Mouse (Mus musculus) spleen, adult 2 months (tissue): ENCODE measurements at regions not wholly inside any gene's neighbourhood (a gene's known extent, or its start where the extent isn't known, plus 50 kb on each side); places are given as distances from the start of the nearest gene placed in this dataset.

Experiments used
- DNase-seq, 2 experiments: peaks; one replicate each; pipeline versions ENCODE4 v3.0.0 to v3.0.0-alpha.2; 2012 to 2021; ENCODE audit warnings: low spot score in 2 of 2, low read depth in 1 of 2
- H3K27ac ChIP-seq: fragments of 200-500 bp; 2 replicates; pipeline ENCODE4 v1.5.1; 2012; ENCODE audit warnings: low read length, inconsistent platforms; ENCODE audit not compliant: insufficient read depth
- H3K27me3 ChIP-seq: fragments of 200-500 bp; 2 replicates; pipeline ENCODE4 v1.6.1; 2012; ENCODE audit warnings: mild to moderate bottlenecking, moderate library complexity, low read length, inconsistent platforms; ENCODE audit not compliant: control insufficient read depth, insufficient read depth
- H3K36me3 ChIP-seq: fragments of 200-500 bp; 2 replicates; pipeline ENCODE4 v1.6.1; 2012; ENCODE audit warnings: mild to moderate bottlenecking, low read length, inconsistent platforms; ENCODE audit not compliant: control insufficient read depth, insufficient read depth
- H3K4me1 ChIP-seq: fragments of 200-500 bp; 2 replicates; pipeline ENCODE4 v1.6.1; 2011; ENCODE audit warnings: inconsistent platforms; ENCODE audit not compliant: control insufficient read depth, insufficient read depth, insufficient read length
- H3K4me3 ChIP-seq: fragments of 200-500 bp; 2 replicates; pipeline ENCODE4 v1.5.1; 2011; ENCODE audit warnings: mild to moderate bottlenecking, inconsistent platforms; ENCODE audit not compliant: insufficient read depth, insufficient read length; ENCODE audit errors: extremely low read depth
- CTCF ChIP-seq: fragments of 200-500 bp; IDR thresholded peaks from 2 replicates; pipeline ENCODE4 v1.5.1; 2011; ENCODE audit warnings: mild to moderate bottlenecking, inconsistent platforms; ENCODE audit not compliant: insufficient read depth, insufficient read length, insufficient replicate concordance; ENCODE audit errors: extremely low read depth
- POLR2A ChIP-seq: fragments of 200-500 bp; IDR thresholded peaks from 2 replicates; pipeline ENCODE4 v1.6.1; 2011; ENCODE audit warnings: low read depth, low read length, inconsistent platforms
- WGBS: fragments of 180-500 bp; shearing (Covaris S2); methylation state at CpG from one replicate; pipeline ENCODE4 v1.1.7; 2018; 5-methylcytosine and 5-hydroxymethylcytosine counted together

- TF ChIP-seq CTCF (no peak), POLR2A (no peak)
- WGBS = 54% methylated on average over 5 of the region's 5 CpGs
- Histone ChIP-seq H3K4me3 (no peak overlapping the region), H3K4me1 (no peaks in the 10 kb centered on the region), H3K36me3 (no peaks in the 10 kb centered on the region), H3K27ac (no peak overlapping the region), H3K27me3 (no peaks in the 10 kb centered on the region)
- no peak for DNase-seq
Observed at GRCm38 (mm10) chr15:68695041-68695650, 2194.4 kb upstream of the Lrrc6 start.

DNA sequence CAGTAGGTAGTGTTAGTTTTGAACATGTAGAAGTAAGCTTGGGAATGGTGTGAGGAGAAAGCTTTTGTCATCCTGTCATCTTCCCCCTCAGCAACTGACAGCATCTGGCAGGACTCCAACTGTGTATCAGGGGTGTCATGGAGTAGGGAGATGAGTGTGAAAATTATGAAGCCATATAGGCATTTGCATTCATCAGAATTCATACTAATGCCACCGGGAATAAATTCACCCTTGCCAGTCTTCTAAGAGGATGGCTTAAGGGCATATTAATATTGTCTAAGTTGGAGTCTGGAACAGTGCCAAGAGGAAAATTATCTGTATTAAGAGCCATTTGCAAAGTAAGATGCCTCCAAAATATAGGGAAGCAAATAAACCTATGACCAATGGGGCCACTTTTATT lies 2166.8 kb upstream of the Lrrc6 start:
- no peaks in the 10 kb centered on the region for H3K4me1 ChIP-seq
- H3K27me3 ChIP-seq = no peaks in the 10 kb centered on the region
- H3K27ac ChIP-seq = no peak overlapping the region
- no peak overlapping the region for H3K4me3 ChIP-seq
- WGBS = 88% methylated on average over 1 of the region's 1 CpGs
- no peak for TF ChIP-seq POLR2A
- TF ChIP-seq CTCF = no peak
- no peak for DNase-seq
- no peaks in the 10 kb centered on the region for H3K36me3 ChIP-seq

DNA sequence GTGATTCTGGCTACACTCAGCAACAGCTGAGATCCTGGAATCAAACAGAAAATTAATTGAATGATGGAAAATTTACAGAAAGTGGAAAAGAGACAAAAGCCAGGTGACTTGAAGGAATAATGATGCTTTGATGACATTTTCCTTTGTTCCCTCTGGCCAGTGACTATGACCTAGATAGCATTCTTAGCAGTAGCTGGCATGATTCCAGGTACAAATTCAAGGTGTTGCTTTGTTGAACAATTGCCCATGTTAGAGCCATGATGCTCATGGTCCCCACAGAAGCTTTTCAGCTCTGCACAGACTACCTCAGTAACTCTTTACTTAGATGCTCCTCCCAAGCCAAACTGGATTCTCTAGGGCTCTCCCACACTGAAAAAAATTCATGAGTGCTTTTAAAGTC lies 2164.6 kb upstream of the Lrrc6 start:
- H3K4me3 ChIP-seq = no peak overlapping the region
- H3K27ac ChIP-seq = no peak overlapping the region
- H3K36me3 ChIP-seq = no peaks in the 10 kb centered on the region
- DNase-seq = no peak
- H3K4me1 ChIP-seq = no peaks in the 10 kb centered on the region
- no peak for TF ChIP-seq POLR2A
- H3K27me3 ChIP-seq = no peaks in the 10 kb centered on the region

DNA sequence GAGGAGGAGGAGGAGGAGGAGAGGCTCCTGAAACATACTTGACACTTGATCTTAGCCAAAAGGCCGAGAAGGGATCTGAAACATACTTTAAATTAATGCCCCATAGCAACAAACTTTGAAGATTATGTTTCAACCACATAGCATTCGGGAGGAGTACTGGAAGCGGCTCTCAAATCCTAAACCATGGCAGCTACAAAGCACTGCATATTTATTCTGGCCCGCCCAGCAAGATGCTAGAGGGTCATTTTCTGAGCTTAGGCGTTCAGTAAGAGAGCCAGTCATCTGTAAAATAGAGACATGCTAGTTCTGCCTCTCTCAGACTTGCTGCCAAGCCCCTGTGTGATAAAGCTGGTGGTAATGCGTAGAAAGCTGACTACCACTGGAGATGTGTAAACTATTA lies 2156.0 kb upstream of the Lrrc6 start:
- WGBS = 84% methylated on average over 6 of the region's 6 CpGs
- Histone ChIP-seq H3K27me3 (no peaks in the 10 kb centered on the region), H3K36me3 (no peaks in the 10 kb centered on the region), H3K27ac (no peak overlapping the region), H3K4me3 (no peak overlapping the region), H3K4me1 (no peaks in the 10 kb centered on the region)
- no peak for DNase-seq
- TF ChIP-seq CTCF = no peak
- TF ChIP-seq POLR2A = no peak

DNA sequence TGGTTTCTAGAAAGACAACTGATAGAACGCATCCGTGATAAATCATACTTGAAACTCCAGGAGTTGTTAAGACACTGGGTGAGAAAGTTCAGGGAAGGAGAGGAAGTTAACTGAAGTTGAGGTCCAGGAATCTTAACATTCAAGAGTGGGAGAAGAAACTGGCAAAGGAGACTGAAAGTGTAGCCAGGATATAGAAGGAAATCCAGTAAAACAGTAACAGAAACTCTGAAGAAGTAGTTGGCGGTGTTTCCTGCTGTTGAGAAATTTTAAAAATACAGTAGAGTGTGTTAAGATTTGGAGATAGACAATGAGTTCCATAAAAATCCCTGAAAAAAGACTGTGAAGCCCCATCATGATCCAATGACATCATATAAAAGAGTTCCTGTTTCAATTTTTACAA lies 2154.3 kb upstream of the Lrrc6 start:
- TF ChIP-seq POLR2A = no peak
- TF ChIP-seq CTCF = no peak
- H3K27me3 ChIP-seq = no peaks in the 10 kb centered on the region
- no peak for DNase-seq
- H3K36me3 ChIP-seq = no peaks in the 10 kb centered on the region
- H3K4me1 ChIP-seq = no peaks in the 10 kb centered on the region
- WGBS = 88% methylated on average over 3 of the region's 3 CpGs
- H3K27ac ChIP-seq = no peak overlapping the region
- H3K4me3 ChIP-seq = no peak overlapping the region

GRCm38 (mm10) chr15:68650609-68651008 lies 2149.9 kb upstream of the Lrrc6 start:
- no peaks in the 10 kb centered on the region for H3K27me3 ChIP-seq
- WGBS = 73% methylated on average over 2 of the region's 2 CpGs
- DNase-seq = no peak

GRCm38 (mm10) chr15:68650033-68650432 lies 2149.3 kb upstream of the Lrrc6 start:
- TF ChIP-seq CTCF = no peak
- no peak for TF ChIP-seq POLR2A
- Histone ChIP-seq H3K27me3 (no peaks in the 10 kb centered on the region), H3K27ac (no peak overlapping the region), H3K4me3 (no peak overlapping the region), H3K36me3 (no peaks in the 10 kb centered on the region), H3K4me1 (no peaks in the 10 kb centered on the region)
- 70% methylated on average over 3 of the region's 3 CpGs for WGBS
- no peak for DNase-seq

More at GRCm38 (mm10) chr15:68650609-68651008, 2149.9 kb upstream of the Lrrc6 start:
- Histone ChIP-seq H3K4me1 (no peaks in the 10 kb centered on the region), H3K36me3 (no peaks in the 10 kb centered on the region), H3K27ac (no peak overlapping the region), H3K4me3 (no peak overlapping the region)
- TF ChIP-seq CTCF (no peak), POLR2A (no peak)
